Mouse (Mus musculus): Measurements from ENCODE around the gene Ctso.

DNA sequence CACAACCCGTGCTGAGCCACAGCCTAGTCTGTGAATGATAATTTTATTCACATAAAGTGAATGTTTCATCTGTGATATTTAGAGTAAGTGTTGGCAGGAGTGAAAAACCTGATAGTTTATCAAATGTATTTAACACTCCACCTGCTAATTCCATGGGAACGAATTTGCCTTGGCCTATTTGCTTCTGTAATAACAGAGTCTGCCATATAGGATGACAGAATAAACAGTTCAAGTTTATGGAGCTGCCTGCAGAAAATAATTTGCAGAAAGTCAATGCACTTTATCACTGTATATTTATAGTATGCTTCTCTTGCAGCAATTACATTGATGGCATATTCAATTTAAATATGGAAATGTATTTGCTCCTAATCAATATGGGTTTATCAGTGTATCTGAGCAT is 19.4 kb downstream of the Ctso start:
- no peak for TF ChIP-seq CTCF (IDR thresholded peaks at IDR 0.05; ENCODE audit: low read depth)
- TF ChIP-seq EP300 (optimal IDR thresholded peaks at IDR 0.05) = no peak
